Mouse (Mus musculus) cerebellum, postnatal 36 days (tissue): ENCODE data around the gene Ahnak.
"Not testable (repeated sequence)": the region's sequence is repeated elsewhere in the genome, so short reads cannot be mapped to it uniquely, and the experiment has no call there.

Source experiments
- DNase-seq, 2 experiments: peaks; one replicate each; pipeline ENCODE4 v3.0.0; 2021 to 2022; ENCODE audit warnings: mixed read lengths in 2 of 2

Ahnak gene

GRCm38 (mm10) chr19:8989066-8989566 is at the start of gene Ahnak:
TSS of gene Ahnak (plus strand) at chr19:8989284.
- DNase-seq = peak; percentile 16 to 31

- no peak for DNase-seq
Observed at GRCm38 (mm10) chr19:8940526-8941133, 48.5 kb upstream of the Ahnak start.

GRCm38 (mm10) chr19:8941136-8941514 is 48.0 kb upstream of the Ahnak start:
- no peak for DNase-seq

- peak; percentile 99 for DNase-seq
Observed at GRCm38 (mm10) chr19:8941515-8942217, 47.4 kb upstream of the Ahnak start, which contains the start of gene Mta2. TSS of gene Mta2 (plus strand) at chr19:8941875.

GRCm38 (mm10) chr19:8942276-8942964 is 46.7 kb upstream of the Ahnak start:
- DNase-seq = peak in 1 of 2 experiments; percentile 62

GRCm38 (mm10) chr19:8943047-8943446 is 46.0 kb upstream of the Ahnak start:
- no peak for DNase-seq

- no peak for DNase-seq
Observed at GRCm38 (mm10) chr19:8944062-8944461, 45.0 kb upstream of the Ahnak start.

- DNase-seq = peak in 1 of 2 experiments; percentile 36
Observed at GRCm38 (mm10) chr19:8944750-8945149, 44.3 kb upstream of the Ahnak start.

- no peak for DNase-seq
Observed at GRCm38 (mm10) chr19:8945251-8945650, 43.8 kb upstream of the Ahnak start.

- DNase-seq = no peak
Observed at GRCm38 (mm10) chr19:8946929-8947328, 42.2 kb upstream of the Ahnak start.

- no peak for DNase-seq
Observed at GRCm38 (mm10) chr19:8950190-8950589, 38.9 kb upstream of the Ahnak start.

GRCm38 (mm10) chr19:8952241-8952640 is 36.8 kb upstream of the Ahnak start:
- DNase-seq = no peak

GRCm38 (mm10) chr19:8953135-8954039 is 35.7 kb upstream of the Ahnak start, which contains the start of gene Tut1:
TSS of gene Tut1 (plus strand) at chr19:8953847.
- peak; percentile 84 to 96 for DNase-seq

GRCm38 (mm10) chr19:8954171-8954570 is 34.9 kb upstream of the Ahnak start:
- DNase-seq = no peak

- DNase-seq = no peak
Observed at GRCm38 (mm10) chr19:8962256-8962655, 26.8 kb upstream of the Ahnak start.

- DNase-seq = no peak
Observed at GRCm38 (mm10) chr19:8965075-8965474, 24.0 kb upstream of the Ahnak start.

GRCm38 (mm10) chr19:8965771-8966170 is 23.3 kb upstream of the Ahnak start:
- peak in 1 of 2 experiments; percentile 16 for DNase-seq

GRCm38 (mm10) chr19:8966198-8966589 is 22.9 kb upstream of the Ahnak start:
- DNase-seq = no peak

- peak; percentile 97 to 99 for DNase-seq
Observed at GRCm38 (mm10) chr19:8966590-8967372, 22.3 kb upstream of the Ahnak start, which contains the start of gene Eef1g. TSS of gene Eef1g (plus strand) at chr19:8967041.

GRCm38 (mm10) chr19:8967373-8967743 is 21.7 kb upstream of the Ahnak start:
- DNase-seq = no peak

- no peak for DNase-seq
Observed at GRCm38 (mm10) chr19:8967893-8968292, 21.2 kb upstream of the Ahnak start.

GRCm38 (mm10) chr19:8972491-8972890 is 16.6 kb upstream of the Ahnak start:
- DNase-seq = not testable (repeated sequence)
